Mouse (Mus musculus) hindbrain, embryonic 11.5 days (tissue): Measurements from ENCODE around the gene Ubl4b. TPM values are rescaled to one million over a fixed set of nuclear protein-coding genes. Genes with fewer than 3 reads are reported as not detected.

Source experiments
- ATAC-seq: fragments of 200-750 bp; cut with Nextera tagmentation; 2 replicates; pipeline ENCODE4 v1.8.0; 2017; ENCODE audit warnings: mild to moderate bottlenecking, moderate TSS enrichment, moderate library complexity; ENCODE audit not compliant: low FRiP score
- DNase-seq: peaks from one replicate; pipeline ENCODE4 v3.0.0-alpha.2; 2015; ENCODE audit warnings: low spot score
- H3K27ac ChIP-seq: fragments of 300-500 bp; sonication (generic); 2 replicates; pipeline ENCODE4 v1.5.1; 2014; ENCODE audit warnings: mild to moderate bottlenecking, low read depth, low read length
- H3K27me3 ChIP-seq: fragments of 300-500 bp; sonication (generic); 2 replicates; pipeline ENCODE4 v1.6.1; 2014; ENCODE audit warnings: mild to moderate bottlenecking, low read length, moderate library complexity, mixed read lengths; ENCODE audit not compliant: control insufficient read depth, insufficient read depth
- H3K36me3 ChIP-seq: fragments of 300-500 bp; sonication (generic); 2 replicates; pipeline ENCODE4 v1.6.1; 2014; ENCODE audit warnings: mild to moderate bottlenecking, low read length, moderate library complexity, mixed read lengths; ENCODE audit not compliant: control insufficient read depth, insufficient read depth
- H3K4me1 ChIP-seq: fragments of 300-500 bp; sonication (generic); replicated peaks from 2 replicates; pipeline ENCODE4 v1.6.1; 2014; ENCODE audit warnings: low read length, mixed read lengths; ENCODE audit not compliant: control insufficient read depth, insufficient read depth
- H3K4me2 ChIP-seq: fragments of 300-500 bp; sonication (generic); replicated peaks from 2 replicates; pipeline ENCODE4 v1.6.1; 2014; ENCODE audit warnings: mild to moderate bottlenecking, low read depth, low read length
- H3K4me3 ChIP-seq: fragments of 300-500 bp; sonication (generic); 2 replicates; pipeline ENCODE4 v1.5.1; 2014; ENCODE audit warnings: low read depth, low read length
- H3K9ac ChIP-seq: fragments of 300-500 bp; sonication (generic); 2 replicates; pipeline ENCODE4 v1.6.1; 2014; ENCODE audit warnings: low read depth, low read length
- H3K9me3 ChIP-seq: fragments of 300-500 bp; sonication (generic); 2 replicates; pipeline ENCODE4 v1.6.1; 2016; ENCODE audit warnings: low read length; ENCODE audit not compliant: control insufficient read depth
- WGBS: fragments of 180-500 bp; shearing (Covaris S2); extraction: QIAGEN DNeasy Blood & Tissue Kit; methylation state at CpG from one replicate; pipeline ENCODE4 v1.1.7; 2014; 5-methylcytosine and 5-hydroxymethylcytosine counted together
- polyA plus RNA-seq: library from polyadenylated mRNA; unstranded; fragments of >200 nt; fragmentation: Nextera tagmentation; extraction: Ambion mirVana; gene quantifications from 2 replicates; pipeline ENCODE4 v1.2.1, GENCODE M21; 2014

Gene Ubl4b
- polyA plus RNA-seq, 1 experiment from 2014 or later = not detected

- H3K9me3 ChIP-seq = no peaks in the 10 kb centered on the region
- H3K27ac ChIP-seq = no peak overlapping the region
- H3K4me2 ChIP-seq = no peak overlapping the region
- H3K4me3 ChIP-seq = no peak overlapping the region
- 34% methylated on average over 3 of the region's 3 CpGs for WGBS
- H3K27me3 ChIP-seq = peaks cover 32% of the 10 kb centered on the region
- no peak for DNase-seq
- H3K9ac ChIP-seq = no peak overlapping the region
- H3K4me1 ChIP-seq = peaks cover 2% of the 10 kb centered on the region
- no peak for ATAC-seq
- no peaks in the 10 kb centered on the region for H3K36me3 ChIP-seq
Observed at GRCm38 (mm10) chr3:107577810-107578390, 23.0 kb upstream of the Ubl4b start.

GRCm38 (mm10) chr3:107576807-107577206 is 21.9 kb upstream of the Ubl4b start:
- Histone ChIP-seq H3K36me3 (no peaks in the 10 kb centered on the region), H3K27ac (no peak overlapping the region), H3K4me3 (no peak overlapping the region), H3K4me2 (no peak overlapping the region), H3K9ac (no peak overlapping the region), H3K4me1 (no peaks in the 10 kb centered on the region), H3K9me3 (no peaks in the 10 kb centered on the region), H3K27me3 (peaks cover 24% of the 10 kb centered on the region)
- whole genome bisulfite sequencing = 81% methylated on average over 3 of the region's 3 CpGs
- DNase-seq (no peak), ATAC-seq (no peak)

DNA sequence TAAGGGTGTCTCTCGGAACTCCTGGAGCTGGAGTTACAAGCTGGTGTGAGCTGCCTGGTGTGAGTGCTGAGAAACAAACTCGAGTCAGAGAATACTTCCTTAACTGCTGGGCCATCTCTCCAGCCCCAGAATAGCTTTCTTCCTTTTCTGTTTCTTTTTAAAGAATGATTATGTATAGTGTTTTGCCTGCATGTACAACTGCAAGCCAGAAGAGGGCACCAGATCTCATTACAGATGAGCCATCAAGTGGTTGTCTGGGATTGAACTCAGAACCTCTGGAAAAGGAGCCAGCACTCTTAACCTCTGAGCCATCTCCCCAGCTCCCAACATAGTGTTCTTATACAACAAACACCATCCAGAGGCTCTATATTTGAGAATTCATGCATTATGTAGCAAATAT is 16.3 kb upstream of the Ubl4b start:
- Histone ChIP-seq H3K4me1 (no peaks in the 10 kb centered on the region), H3K9me3 (no peaks in the 10 kb centered on the region), H3K36me3 (no peaks in the 10 kb centered on the region), H3K9ac (no peak overlapping the region), H3K27me3 (no peaks in the 10 kb centered on the region), H3K27ac (no peak overlapping the region), H3K4me2 (no peak overlapping the region), H3K4me3 (no peak overlapping the region)
- DNase-seq (no peak), ATAC-seq (no peak)
- 54% methylated on average over 2 of the region's 2 CpGs for WGBS

GRCm38 (mm10) chr3:107568721-107569120 is 13.8 kb upstream of the Ubl4b start:
- no peaks in the 10 kb centered on the region for H3K9me3 ChIP-seq
- H3K27ac ChIP-seq = no peak overlapping the region
- DNase-seq (no peak), ATAC-seq (no peak)
- no peak overlapping the region for H3K4me3 ChIP-seq
- H3K4me2 ChIP-seq = no peak overlapping the region
- H3K9ac ChIP-seq = no peak overlapping the region
- H3K27me3 ChIP-seq = no peaks in the 10 kb centered on the region
- WGBS = 65% methylated on average over 4 of the region's 4 CpGs
- 0 out of 2 replicates have a peak, but pooled peaks cover 2% of the 10 kb centered on the region for H3K4me1 ChIP-seq
- H3K36me3 ChIP-seq = no peaks in the 10 kb centered on the region

- DNase-seq (no peak), ATAC-seq (no peak)
- Histone ChIP-seq H3K9me3 (no peaks in the 10 kb centered on the region), H3K4me1 (0 out of 2 replicates have a peak, but pooled peaks cover 2% of the 10 kb centered on the region), H3K27me3 (no peaks in the 10 kb centered on the region), H3K9ac (no peak overlapping the region), H3K27ac (no peak overlapping the region), H3K36me3 (no peaks in the 10 kb centered on the region), H3K4me2 (no peak overlapping the region), H3K4me3 (no peak overlapping the region)
- 82% methylated on average over 7 of the region's 7 CpGs for WGBS
Observed at GRCm38 (mm10) chr3:107567766-107568165, 12.9 kb upstream of the Ubl4b start.

DNA sequence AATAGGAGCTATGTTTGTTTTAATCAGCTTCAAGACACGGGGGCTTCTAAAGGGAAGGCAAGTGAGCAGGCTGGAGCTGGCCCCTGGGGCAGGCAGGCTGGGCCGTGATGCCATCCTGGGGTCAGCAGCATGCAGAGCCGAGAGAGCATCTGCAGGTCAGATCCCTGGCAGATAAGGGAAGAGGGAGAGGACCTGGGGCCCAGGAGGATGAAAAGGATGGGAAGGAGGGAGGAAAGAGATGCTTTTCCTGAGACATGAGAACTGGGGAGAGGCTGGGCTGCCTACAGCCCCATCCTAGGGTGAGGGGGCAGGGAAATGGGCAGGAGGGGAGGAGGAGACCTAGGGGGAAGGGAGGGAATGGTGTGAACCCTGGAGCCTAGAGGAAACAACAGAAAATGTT is 10.5 kb upstream of the Ubl4b start:
- H3K27me3 ChIP-seq = no peaks in the 10 kb centered on the region
- no peak for DNase-seq
- H3K4me3 ChIP-seq = no peak overlapping the region
- no peak for ATAC-seq
- 0 out of 2 replicates have a peak, but pooled peaks cover 2% of the 10 kb centered on the region for H3K4me1 ChIP-seq
- no peak overlapping the region for H3K4me2 ChIP-seq
- H3K36me3 ChIP-seq = no peaks in the 10 kb centered on the region
- WGBS = 42% methylated on average over 3 of the region's 3 CpGs
- no peak overlapping the region for H3K27ac ChIP-seq
- H3K9me3 ChIP-seq = no peaks in the 10 kb centered on the region
- H3K9ac ChIP-seq = no peak overlapping the region

GRCm38 (mm10) chr3:107563880-107564279 is 9.0 kb upstream of the Ubl4b start:
- no peaks in the 10 kb centered on the region for H3K9me3 ChIP-seq
- DNase-seq (no peak), ATAC-seq (no peak)
- H3K4me1 ChIP-seq = 0 out of 2 replicates have a peak, but pooled peaks cover 2% of the 10 kb centered on the region
- no peak overlapping the region for H3K27ac ChIP-seq
- no peak overlapping the region for H3K9ac ChIP-seq
- no peaks in the 10 kb centered on the region for H3K27me3 ChIP-seq
- no peak overlapping the region for H3K4me3 ChIP-seq
- WGBS = 31% methylated on average over 4 of the region's 4 CpGs
- no peaks in the 10 kb centered on the region for H3K36me3 ChIP-seq
- no peak overlapping the region for H3K4me2 ChIP-seq

GRCm38 (mm10) chr3:107562591-107562990 is 7.7 kb upstream of the Ubl4b start:
- no peaks in the 10 kb centered on the region for H3K9me3 ChIP-seq
- 0 out of 2 replicates have a peak, but pooled peaks cover 2% of the 10 kb centered on the region for H3K4me1 ChIP-seq
- H3K36me3 ChIP-seq = no peaks in the 10 kb centered on the region
- H3K27ac ChIP-seq = no peak overlapping the region
- no peaks in the 10 kb centered on the region for H3K27me3 ChIP-seq
- no peak overlapping the region for H3K9ac ChIP-seq
- no peak overlapping the region for H3K4me2 ChIP-seq
- ATAC-seq (no peak), DNase-seq (no peak)
- H3K4me3 ChIP-seq = no peak overlapping the region
- 87% methylated on average over 4 of the region's 4 CpGs for WGBS

DNA sequence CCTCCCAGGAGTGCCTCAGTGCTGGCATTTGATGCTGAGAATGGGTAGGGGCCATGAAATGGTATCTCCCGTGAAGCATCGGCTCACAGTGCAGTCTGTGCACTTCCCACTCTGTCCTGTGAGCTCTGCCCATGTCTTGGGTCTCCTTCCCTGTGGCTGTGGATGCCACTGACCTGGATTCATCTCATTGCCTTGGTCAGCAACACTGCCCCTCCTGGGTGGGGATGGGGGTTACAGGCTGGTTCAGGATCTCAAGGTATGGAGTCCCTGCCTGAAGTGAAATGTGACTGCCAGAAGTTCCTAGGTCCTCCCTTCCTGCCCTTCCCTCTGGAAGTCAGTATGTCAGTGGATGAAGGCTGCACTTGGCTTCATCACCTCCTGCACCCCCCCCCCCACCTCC is 7.2 kb upstream of the Ubl4b start:
- Histone ChIP-seq H3K9ac (no peak overlapping the region), H3K36me3 (no peaks in the 10 kb centered on the region), H3K4me2 (no peak overlapping the region), H3K27me3 (no peaks in the 10 kb centered on the region), H3K9me3 (no peaks in the 10 kb centered on the region), H3K4me1 (0 out of 2 replicates have a peak, but pooled peaks cover 2% of the 10 kb centered on the region), H3K4me3 (no peak overlapping the region), H3K27ac (no peak overlapping the region)
- 84% methylated on average over 2 of the region's 2 CpGs for WGBS
- ATAC-seq = no peak
- DNase-seq = no peak
